9 mouse cellular contexts compared by ENCODE assay signal in genomic region chr15:62500966-62501365, GRCm38 (mm10).
A peak's percentile ranks its signal among the peaks of the same experiment; 100 is the strongest.
DNase-seq lines count a peak whose midpoint lies in the region; ATAC-seq and TF ChIP-seq lines count a peak whose summit lies in the region.
"Had no signal": no experiment of that assay in that cellular context is flagged by ENCODE, and none has a peak within 500 bp of the region (broad histone marks: within the 10 kb centered on the region; RNA-seq: fewer than 3 reads in every experiment).

No protein-coding gene starts in this region.

- peak; percentile 65 for DNase-seq in gastrocnemius, adult 18-20 months (ENCODE audit: low spot score)
- DNase-seq in gastrocnemius, postnatal 10 days: no peak
- peak; percentile 57 for DNase-seq in adipocyte (ENCODE audit: low spot score)
- peak; percentile 36 for DNase-seq in lung, postnatal 0 days (ENCODE audit: low spot score)
- DNase-seq in thymus, postnatal 25 days: no peak
- DNase-seq in hindbrain, postnatal 0 days (ENCODE audit: low spot score): no peak
- DNase-seq in layer of hippocampus, adult 18-20 months (ENCODE audit: low spot score in 2 of 2): no peak

- no peaks in the 10 kb centered on the region for H3K9me3 ChIP-seq in intestine, embryonic 15.5 days
- no peaks in the 10 kb centered on the region for H3K9me3 ChIP-seq in lung, postnatal 0 days (ENCODE audit: low read length)
- no peaks in the 10 kb centered on the region for H3K9me3 ChIP-seq in hindbrain, postnatal 0 days (ENCODE audit: low read length)

- H3K4me2 ChIP-seq in intestine, embryonic 15.5 days (replicated peaks): no peak overlapping the region
- H3K4me2 ChIP-seq in lung, postnatal 0 days (replicated peaks; ENCODE audit: low read depth, low read length): no peak overlapping the region
- no peak overlapping the region for H3K4me2 ChIP-seq in hindbrain, postnatal 0 days (ENCODE audit: low read depth, low read length)

- WGBS in intestine, embryonic 15.5 days: 56% methylated on average over 4 of the region's 4 CpGs
- 44% methylated on average over 4 of the region's 4 CpGs for WGBS in lung, postnatal 0 days
- WGBS in hindbrain, postnatal 0 days: 75% methylated on average over 4 of the region's 4 CpGs

- no peaks in the 10 kb centered on the region; the same call in 1 of the 2 replicates for H3K4me1 ChIP-seq in intestine, embryonic 15.5 days (replicated peaks)
- no peaks in the 10 kb centered on the region for H3K4me1 ChIP-seq in lung, postnatal 0 days (ENCODE audit: insufficient read depth, low read depth, low read length)
- H3K4me1 ChIP-seq in hindbrain, postnatal 0 days (ENCODE audit: insufficient read depth, low read length): peaks cover 5% of the 10 kb centered on the region

- peak; percentile 83 for ATAC-seq in intestine, embryonic 15.5 days
- peak; percentile 57; the same call in 1 of the 2 replicates for ATAC-seq in lung, postnatal 0 days
- no peak for ATAC-seq in hindbrain, postnatal 0 days
- ATAC-seq: forebrain, embryonic 14.5 days had no signal

- H3K27ac ChIP-seq in intestine, embryonic 15.5 days: no peak overlapping the region
- H3K27ac ChIP-seq in lung, postnatal 0 days (ENCODE audit: low read length): no peak overlapping the region
- H3K27ac ChIP-seq in hindbrain, postnatal 0 days: no peak overlapping the region

- H3K27me3 ChIP-seq in intestine, embryonic 15.5 days (replicated peaks): no peaks in the 10 kb centered on the region
- H3K27me3 ChIP-seq in lung, postnatal 0 days (replicated peaks; ENCODE audit: insufficient read depth, low read length): no peaks in the 10 kb centered on the region
- no peaks in the 10 kb centered on the region for H3K27me3 ChIP-seq in hindbrain, postnatal 0 days (ENCODE audit: insufficient read depth, low read length)

- H3K4me3 ChIP-seq in intestine, embryonic 15.5 days (replicated peaks): no peak overlapping the region
- no peak overlapping the region for H3K4me3 ChIP-seq in lung, postnatal 0 days (ENCODE audit: low read depth, low read length)
- no peak overlapping the region for H3K4me3 ChIP-seq in hindbrain, postnatal 0 days (ENCODE audit: low read length)

- no peaks in the 10 kb centered on the region for H3K36me3 ChIP-seq in intestine, embryonic 15.5 days
- H3K36me3 ChIP-seq in lung, postnatal 0 days (ENCODE audit: insufficient read depth, low read length): no peaks in the 10 kb centered on the region
- H3K36me3 ChIP-seq in hindbrain, postnatal 0 days (ENCODE audit: insufficient read depth, low read length): no peaks in the 10 kb centered on the region

- no peak overlapping the region for H3K9ac ChIP-seq in intestine, embryonic 15.5 days
- no peak overlapping the region for H3K9ac ChIP-seq in lung, postnatal 0 days (replicated peaks; ENCODE audit: low read depth)
- H3K9ac ChIP-seq in hindbrain, postnatal 0 days (replicated peaks; ENCODE audit: low read length): no peak overlapping the region

- TF ChIP-seq CTCF in lung, postnatal 0 days (IDR thresholded peaks at IDR 0.05): no peak
- TF ChIP-seq CTCF in hindbrain, postnatal 0 days (IDR thresholded peaks at IDR 0.05; ENCODE audit: low read depth): no peak

- no peak for TF ChIP-seq EP300 in lung, postnatal 0 days (IDR thresholded peaks at IDR 0.05)

Comparison
In these comparisons a context has a peak if more than half of its experiments do, and no peak if none do; other contexts are left out.
1. DNase-seq: peak in gastrocnemius, adult 18-20 months (single experiment), adipocyte (single experiment) and lung, postnatal 0 days (single experiment); none in gastrocnemius, postnatal 10 days (single experiment), thymus, postnatal 25 days (single experiment), hindbrain, postnatal 0 days (single experiment) and layer of hippocampus, adult 18-20 months (0 of 2).